Mouse (Mus musculus): Measurements from ENCODE around the gene Tpm1. TPM values are rescaled to one million over a fixed set of nuclear protein-coding genes. Genes with fewer than 3 reads are reported as not detected.

Tpm1 gene
- polyA plus RNA-seq, 1 experiment: 110 TPM

DNA sequence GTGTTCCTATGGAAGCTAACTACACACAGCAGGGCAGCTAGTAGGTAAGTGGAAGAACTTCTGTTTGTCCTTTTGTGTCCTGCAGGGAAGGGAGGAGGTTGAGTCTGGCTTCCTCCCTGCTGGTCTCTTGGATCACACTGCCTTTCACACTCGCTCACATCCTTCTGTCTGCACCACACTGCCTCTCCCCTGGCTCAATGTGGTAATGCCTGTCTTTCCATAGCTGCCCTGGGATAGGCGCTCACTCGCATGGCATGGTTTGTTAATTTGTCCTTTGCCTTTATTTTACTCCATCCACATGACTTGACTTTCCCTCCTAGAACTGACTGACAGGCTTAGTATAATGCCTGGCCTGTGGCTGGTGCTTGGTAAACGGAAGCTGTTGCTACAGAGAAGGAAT lies 34.6 kb upstream of the Tpm1 start:
- no peak for DNase-seq
- H3K4me3 ChIP-seq (ENCODE audit: insufficient read depth, low read depth, low read length): no peak overlapping the region
- TF ChIP-seq POLR2A (IDR thresholded peaks at IDR 0.05; ENCODE audit: low read depth, low read length) (no peak), CTCF (conservative IDR thresholded peaks at IDR 0.05; ENCODE audit: insufficient read depth, insufficient read length, low read depth, low read length) (no peak)
- no peak overlapping the region for H3K27ac ChIP-seq (ENCODE audit: insufficient read depth, low read depth, low read length)
- WGBS: 82% methylated on average over 4 of the region's 4 CpGs
- no peaks in the 10 kb centered on the region for H3K36me3 ChIP-seq (ENCODE audit: control insufficient read depth, insufficient read depth, low read length)
- no peaks in the 10 kb centered on the region for H3K4me1 ChIP-seq (ENCODE audit: control insufficient read depth, insufficient read depth, low read length)
- H3K27me3 ChIP-seq (replicated peaks; ENCODE audit: control insufficient read depth, insufficient read depth, low read length): no peaks in the 10 kb centered on the region

DNA sequence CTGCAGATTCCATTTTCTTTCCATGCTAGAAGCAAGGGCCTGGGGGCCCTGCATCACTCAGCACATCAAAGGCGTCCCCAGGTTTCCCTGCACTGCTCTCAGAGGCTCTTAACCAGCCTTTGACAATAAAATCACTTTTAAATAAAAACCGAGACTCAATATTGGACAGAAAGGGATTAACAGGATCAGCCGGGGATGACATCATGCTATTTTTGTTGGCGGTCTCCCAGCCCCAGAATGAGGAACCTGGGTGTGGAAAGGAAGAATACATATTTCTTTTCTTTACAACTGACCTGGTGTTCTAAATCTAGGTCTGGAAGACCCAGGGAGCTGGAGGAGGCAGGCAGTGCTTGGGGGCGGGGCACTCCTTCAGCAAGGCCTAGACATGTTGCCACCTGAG lies 32.5 kb upstream of the Tpm1 start:
- no peak for TF ChIP-seq POLR2A (IDR thresholded peaks at IDR 0.05; ENCODE audit: low read depth, low read length)
- TF ChIP-seq CTCF (conservative IDR thresholded peaks at IDR 0.05; ENCODE audit: insufficient read depth, insufficient read length, low read depth, low read length): no peak
- no peak overlapping the region for H3K27ac ChIP-seq (ENCODE audit: insufficient read depth, low read depth, low read length)
- no peak overlapping the region for H3K4me3 ChIP-seq (ENCODE audit: insufficient read depth, low read depth, low read length)
- peaks cover 3% of the 10 kb centered on the region; the same call in 1 of the 2 replicates for H3K4me1 ChIP-seq (ENCODE audit: control insufficient read depth, insufficient read depth, low read length)
- H3K36me3 ChIP-seq (ENCODE audit: control insufficient read depth, insufficient read depth, low read length): no peaks in the 10 kb centered on the region
- 75% methylated on average over 5 of the region's 5 CpGs for WGBS
- no peak for DNase-seq
- no peaks in the 10 kb centered on the region for H3K27me3 ChIP-seq (replicated peaks; ENCODE audit: control insufficient read depth, insufficient read depth, low read length)

DNA sequence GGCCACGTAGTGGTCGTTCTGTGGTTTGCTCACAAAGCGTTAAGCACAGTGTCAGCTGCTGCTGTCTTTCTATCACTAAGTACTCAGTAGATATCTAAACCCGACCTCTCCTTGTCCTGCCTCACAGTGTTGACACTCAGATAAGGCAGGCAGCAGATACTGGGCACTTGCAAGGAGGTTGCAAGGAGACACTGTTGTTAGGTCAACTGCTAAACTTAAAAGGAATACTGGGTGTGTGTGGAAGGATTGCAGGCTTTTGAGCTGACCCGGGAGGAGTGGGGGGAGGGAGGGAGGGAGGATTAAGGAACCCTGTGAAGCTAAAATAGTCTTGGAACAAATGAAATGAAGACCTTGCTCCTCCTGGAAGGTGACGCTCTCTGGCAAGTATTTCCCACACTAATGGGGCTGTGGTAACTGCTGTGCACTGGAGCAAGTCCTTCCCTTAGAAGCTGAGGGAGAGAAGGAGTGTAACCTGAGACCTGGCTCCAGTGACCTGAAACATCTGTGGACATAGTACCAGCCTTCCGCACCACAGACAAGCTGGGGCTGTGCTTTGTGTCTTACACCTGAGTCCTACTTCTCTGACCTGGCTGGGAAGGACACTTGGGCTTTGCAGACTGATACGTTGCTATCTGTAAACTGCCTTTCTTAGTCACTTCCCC lies 28.6 kb upstream of the Tpm1 start:
- H3K4me3 ChIP-seq (ENCODE audit: insufficient read depth, low read depth, low read length): no peak overlapping the region
- no peaks in the 10 kb centered on the region for H3K36me3 ChIP-seq (ENCODE audit: control insufficient read depth, insufficient read depth, low read length)
- no peaks in the 10 kb centered on the region for H3K27me3 ChIP-seq (replicated peaks; ENCODE audit: control insufficient read depth, insufficient read depth, low read length)
- H3K4me1 ChIP-seq (ENCODE audit: control insufficient read depth, insufficient read depth, low read length): peaks cover 3% of the 10 kb centered on the region; the same call in 1 of the 2 replicates
- WGBS: 30% methylated on average over 8 of the region's 8 CpGs
- DNase-seq: peak; percentile 57
- H3K27ac ChIP-seq (ENCODE audit: insufficient read depth, low read depth, low read length): peak overlapping the region; percentile 49; the same call in 1 of the 2 replicates
- no peak for TF ChIP-seq POLR2A (IDR thresholded peaks at IDR 0.05; ENCODE audit: low read depth, low read length)
- no peak for TF ChIP-seq CTCF (conservative IDR thresholded peaks at IDR 0.05; ENCODE audit: insufficient read depth, insufficient read length, low read depth, low read length)

DNA sequence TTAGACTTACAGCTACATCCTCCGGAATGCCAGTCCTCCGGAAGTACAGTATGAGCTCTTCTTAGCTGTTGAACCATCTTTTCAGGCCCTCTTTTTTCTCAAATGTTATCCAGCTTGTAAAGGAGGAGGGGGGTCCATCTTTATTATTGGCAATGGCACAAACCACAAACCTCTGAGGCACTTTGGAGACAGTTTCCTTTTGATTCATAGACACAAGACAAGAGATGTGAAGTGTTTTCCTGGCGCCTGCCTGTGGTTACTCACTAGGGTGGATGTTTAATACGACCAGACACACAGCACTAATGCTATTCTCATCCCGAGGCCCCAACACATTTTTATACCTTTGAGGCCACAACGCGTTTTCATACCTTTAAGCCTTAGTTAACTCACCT lies 28.1 kb upstream of the Tpm1 start:
- no peak for DNase-seq
- Histone ChIP-seq H3K4me1 (ENCODE audit: control insufficient read depth, insufficient read depth, low read length) (peaks cover 3% of the 10 kb centered on the region; the same call in 1 of the 2 replicates), H3K27me3 (replicated peaks; ENCODE audit: control insufficient read depth, insufficient read depth, low read length) (no peaks in the 10 kb centered on the region), H3K4me3 (ENCODE audit: insufficient read depth, low read depth, low read length) (no peak overlapping the region), H3K36me3 (ENCODE audit: control insufficient read depth, insufficient read depth, low read length) (no peaks in the 10 kb centered on the region), H3K27ac (ENCODE audit: insufficient read depth, low read depth, low read length) (peak overlapping the region; percentile 0; the same call in 1 of the 2 replicates)
- WGBS: 61% methylated on average over 7 of the region's 7 CpGs
- TF ChIP-seq CTCF (conservative IDR thresholded peaks at IDR 0.05; ENCODE audit: insufficient read depth, insufficient read length, low read depth, low read length) (no peak), POLR2A (IDR thresholded peaks at IDR 0.05; ENCODE audit: low read depth, low read length) (no peak)

DNA sequence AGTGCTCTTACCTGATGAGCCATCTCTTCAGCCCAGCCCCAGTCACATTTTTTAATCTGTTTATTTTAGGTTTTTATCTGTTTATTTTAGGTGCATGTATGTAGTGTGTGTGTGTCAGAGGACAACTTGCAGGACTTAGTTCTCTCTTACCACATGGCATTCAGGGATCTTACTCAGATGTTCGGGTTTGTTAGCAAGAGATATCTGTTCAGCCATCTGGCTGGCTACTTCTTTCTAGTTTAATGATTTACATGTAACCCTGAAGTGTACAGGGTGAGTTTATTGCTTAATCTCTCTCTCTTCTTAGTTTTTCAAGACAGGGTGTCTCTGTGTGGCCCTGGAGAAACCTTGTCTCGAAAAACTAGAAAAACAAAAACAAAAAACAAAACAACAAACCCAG lies 23.0 kb upstream of the Tpm1 start:
- 15% methylated on average over 2 of the region's 2 CpGs for WGBS
- no peak overlapping the region for H3K4me3 ChIP-seq (ENCODE audit: insufficient read depth, low read depth, low read length)
- peak; percentile 55 for DNase-seq
- no peaks in the 10 kb centered on the region; the same call in 1 of the 2 replicates for H3K4me1 ChIP-seq (ENCODE audit: control insufficient read depth, insufficient read depth, low read length)
- H3K36me3 ChIP-seq (ENCODE audit: control insufficient read depth, insufficient read depth, low read length): no peaks in the 10 kb centered on the region
- H3K27ac ChIP-seq (ENCODE audit: insufficient read depth, low read depth, low read length): no peak overlapping the region
- TF ChIP-seq POLR2A (IDR thresholded peaks at IDR 0.05; ENCODE audit: low read depth, low read length) (no peak), CTCF (conservative IDR thresholded peaks at IDR 0.05; ENCODE audit: insufficient read depth, insufficient read length, low read depth, low read length) (no peak)
- no peaks in the 10 kb centered on the region for H3K27me3 ChIP-seq (replicated peaks; ENCODE audit: control insufficient read depth, insufficient read depth, low read length)

DNA sequence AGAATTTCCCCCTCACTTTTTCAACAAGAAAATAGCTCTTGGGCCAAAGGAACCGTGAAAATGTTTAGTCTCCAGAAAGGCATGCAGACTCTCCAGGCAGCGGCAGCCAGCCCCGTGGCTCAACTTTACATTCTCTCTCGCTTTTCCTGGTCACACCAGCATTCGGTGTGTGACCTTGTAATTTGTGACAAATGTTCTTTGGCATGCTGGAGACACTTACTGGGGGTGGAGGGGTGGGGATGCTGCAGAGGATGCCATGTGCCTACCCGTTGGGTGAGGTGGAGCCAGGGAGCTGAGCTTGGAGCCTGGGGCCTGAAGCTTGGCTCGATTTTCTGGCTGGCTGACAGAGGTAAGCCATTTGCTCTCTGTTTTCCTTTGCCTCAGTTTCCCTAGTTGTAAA lies 22.4 kb upstream of the Tpm1 start:
- Histone ChIP-seq H3K27me3 (replicated peaks; ENCODE audit: control insufficient read depth, insufficient read depth, low read length) (no peaks in the 10 kb centered on the region), H3K4me3 (ENCODE audit: insufficient read depth, low read depth, low read length) (no peak overlapping the region), H3K27ac (ENCODE audit: insufficient read depth, low read depth, low read length) (peak overlapping the region; percentile 60; the same call in 1 of the 2 replicates), H3K4me1 (ENCODE audit: control insufficient read depth, insufficient read depth, low read length) (no peaks in the 10 kb centered on the region; the same call in 1 of the 2 replicates), H3K36me3 (ENCODE audit: control insufficient read depth, insufficient read depth, low read length) (no peaks in the 10 kb centered on the region)
- TF ChIP-seq POLR2A (IDR thresholded peaks at IDR 0.05; ENCODE audit: low read depth, low read length): no peak
- no peak for TF ChIP-seq CTCF (conservative IDR thresholded peaks at IDR 0.05; ENCODE audit: insufficient read depth, insufficient read length, low read depth, low read length)
- peak; percentile 23 for DNase-seq
- 40% methylated on average over 7 of the region's 7 CpGs for WGBS

DNA sequence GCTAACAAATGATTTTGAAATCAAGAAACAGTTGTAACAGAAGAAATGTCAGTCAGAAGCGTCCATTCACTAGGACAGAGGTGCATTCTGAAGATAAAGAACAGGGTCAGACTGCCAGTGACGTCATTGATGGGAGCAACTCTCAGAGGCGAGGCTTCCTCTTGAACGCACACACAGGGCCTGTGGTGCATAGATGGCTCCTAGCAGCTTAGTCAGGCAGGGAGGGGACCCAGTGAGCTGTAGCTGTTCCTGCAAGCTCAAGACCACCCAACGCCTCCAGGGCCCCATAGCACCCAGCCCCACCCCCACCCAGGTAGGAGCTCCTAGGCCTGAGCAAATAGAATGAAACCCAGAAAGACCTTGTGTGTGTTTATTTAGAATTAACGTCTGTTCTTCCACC lies 21.9 kb upstream of the Tpm1 start:
- Histone ChIP-seq H3K4me1 (ENCODE audit: control insufficient read depth, insufficient read depth, low read length) (no peaks in the 10 kb centered on the region; the same call in 1 of the 2 replicates), H3K4me3 (ENCODE audit: insufficient read depth, low read depth, low read length) (no peak overlapping the region), H3K27ac (ENCODE audit: insufficient read depth, low read depth, low read length) (no peak overlapping the region), H3K36me3 (ENCODE audit: control insufficient read depth, insufficient read depth, low read length) (no peaks in the 10 kb centered on the region), H3K27me3 (replicated peaks; ENCODE audit: control insufficient read depth, insufficient read depth, low read length) (no peaks in the 10 kb centered on the region)
- DNase-seq: no peak
- 68% methylated on average over 6 of the region's 6 CpGs for WGBS
- TF ChIP-seq CTCF (conservative IDR thresholded peaks at IDR 0.05; ENCODE audit: insufficient read depth, insufficient read length, low read depth, low read length) (no peak), POLR2A (IDR thresholded peaks at IDR 0.05; ENCODE audit: low read depth, low read length) (no peak)
